Mouse (Mus musculus): Measurements from ENCODE around the gene Ccnl1.

Ccnl1 gene

GRCm38 (mm10) chr3:65958102-65958839 is at the start of gene Ccnl1:
Gene Ccnl1 (minus strand): TSS chr3:65958249.
- DNase-seq (ENCODE audit: low spot score), result peak; percentile 97

GRCm38 (mm10) chr3:66004989-66005388 is 46.9 kb upstream of the Ccnl1 start:
- DNase-seq (ENCODE audit: low spot score), result no peak

- DNase-seq (ENCODE audit: low spot score), result no peak
Measured at GRCm38 (mm10) chr3:66004220-66004951, 46.3 kb upstream of the Ccnl1 start.

GRCm38 (mm10) chr3:66000400-66000799 is 42.4 kb upstream of the Ccnl1 start:
- no peak for DNase-seq (ENCODE audit: low spot score)

- no peak for DNase-seq (ENCODE audit: low spot score)
Measured at GRCm38 (mm10) chr3:65997360-65998008, 39.4 kb upstream of the Ccnl1 start.

GRCm38 (mm10) chr3:65992395-65993340 is 34.6 kb upstream of the Ccnl1 start:
- no peak for DNase-seq (ENCODE audit: low spot score)

GRCm38 (mm10) chr3:65990957-65991646 is 33.1 kb upstream of the Ccnl1 start:
- DNase-seq (ENCODE audit: low spot score), result no peak

GRCm38 (mm10) chr3:65990524-65990923 is 32.5 kb upstream of the Ccnl1 start:
- no peak for DNase-seq (ENCODE audit: low spot score)

GRCm38 (mm10) chr3:65988711-65989495 is 30.9 kb upstream of the Ccnl1 start:
- DNase-seq (ENCODE audit: low spot score), result no peak

- DNase-seq (ENCODE audit: low spot score), result no peak
Measured at GRCm38 (mm10) chr3:65976296-65976695, 18.2 kb upstream of the Ccnl1 start.

GRCm38 (mm10) chr3:65975317-65975716 is 17.3 kb upstream of the Ccnl1 start:
- DNase-seq (ENCODE audit: low spot score), result no peak

GRCm38 (mm10) chr3:65974232-65975058 is 16.4 kb upstream of the Ccnl1 start:
- peak; percentile 99 for DNase-seq (ENCODE audit: low spot score)

- no peak for DNase-seq (ENCODE audit: low spot score)
Measured at GRCm38 (mm10) chr3:65973501-65974231, 15.6 kb upstream of the Ccnl1 start.

- DNase-seq (ENCODE audit: low spot score), result no peak
Measured at GRCm38 (mm10) chr3:65969196-65969595, 11.1 kb upstream of the Ccnl1 start.

GRCm38 (mm10) chr3:65966360-65966759 is 8.3 kb upstream of the Ccnl1 start:
- no peak for DNase-seq (ENCODE audit: low spot score)

- DNase-seq (ENCODE audit: low spot score), result no peak
Measured at GRCm38 (mm10) chr3:65962270-65962930, 4.4 kb upstream of the Ccnl1 start.

GRCm38 (mm10) chr3:65960291-65960945 is 2.4 kb upstream of the Ccnl1 start:
- no peak for DNase-seq (ENCODE audit: low spot score)

All from urinary bladder, postnatal 25 days (tissue).